In the genomic region with DNA sequence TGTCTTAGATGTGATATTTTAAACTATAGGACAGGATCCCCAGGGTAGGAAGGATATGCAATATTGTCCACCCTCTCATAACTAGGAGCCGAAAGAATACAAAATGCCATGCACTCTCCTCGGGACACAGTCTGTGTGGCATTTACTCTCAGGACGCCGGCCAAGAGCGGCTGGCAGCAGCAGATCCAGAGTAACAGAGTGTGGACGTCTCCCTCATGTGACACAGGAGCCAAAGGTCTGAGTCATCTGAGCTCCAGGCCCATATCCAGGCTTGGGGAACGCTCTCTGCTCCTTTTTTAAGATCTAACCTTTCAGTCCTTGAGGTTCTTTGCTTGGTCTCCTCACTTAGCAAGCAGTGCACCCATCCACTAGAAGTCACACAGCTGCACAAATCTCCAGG, we compare ENCODE assay signal across 10 mouse cellular contexts.
DNase-seq lines count a peak whose midpoint lies in the region; ATAC-seq and TF ChIP-seq lines count a peak whose summit lies in the region.
"Had no signal": no experiment of that assay in that cellular context is flagged by ENCODE, and none has a peak within 500 bp of the region (broad histone marks: within the 10 kb centered on the region; RNA-seq: fewer than 3 reads in every experiment).

No protein-coding gene starts in this region.

- H3K27ac ChIP-seq in left cerebral cortex, adult 2 months: no peak overlapping the region
- H3K27ac ChIP-seq in stomach, postnatal 0 days (replicated peaks): no peak overlapping the region
- no peak overlapping the region for H3K27ac ChIP-seq in hindbrain, embryonic 16.5 days (ENCODE audit: low read depth, low read length)
- H3K27ac ChIP-seq: liver, embryonic 13.5 days; stomach, embryonic 15.5 days had no signal

- TF ChIP-seq CTCF in left cerebral cortex, adult 2 months (IDR thresholded peaks at IDR 0.05): no peak
- TF ChIP-seq CTCF in stomach, postnatal 0 days (IDR thresholded peaks at IDR 0.05; ENCODE audit: low read depth): no peak

- TF ChIP-seq EP300 in stomach, postnatal 0 days (optimal IDR thresholded peaks at IDR 0.05): no peak

- no peaks in the 10 kb centered on the region for H3K4me1 ChIP-seq in stomach, postnatal 0 days (replicated peaks; ENCODE audit: control insufficient read depth, insufficient read depth)
- no peaks in the 10 kb centered on the region; the same call in 1 of the 2 replicates for H3K4me1 ChIP-seq in hindbrain, embryonic 16.5 days (ENCODE audit: control insufficient read depth, insufficient read depth, low read depth, low read length)
- H3K4me1 ChIP-seq: liver, embryonic 13.5 days; stomach, embryonic 15.5 days had no signal

- no peaks in the 10 kb centered on the region for H3K27me3 ChIP-seq in stomach, postnatal 0 days (ENCODE audit: control insufficient read depth, insufficient read depth, low read length)
- H3K27me3 ChIP-seq in hindbrain, embryonic 16.5 days (replicated peaks; ENCODE audit: control insufficient read depth, insufficient read depth, low read length): no peaks in the 10 kb centered on the region
- H3K27me3 ChIP-seq: liver, embryonic 13.5 days; stomach, embryonic 15.5 days had no signal

- H3K9ac ChIP-seq in stomach, postnatal 0 days (ENCODE audit: low read length): no peak overlapping the region
- no peak overlapping the region for H3K9ac ChIP-seq in hindbrain, embryonic 16.5 days (ENCODE audit: low read depth, low read length)
- H3K9ac ChIP-seq: liver, embryonic 13.5 days; stomach, embryonic 15.5 days had no signal

- intact Hi-C loops in heart, postnatal 36 days (cut with DNase I): loop anchor here (5.0 kb wide), 2 partner anchors 529 to 734 kb away; no protein-coding TSS in a partner anchor
- intact Hi-C loops in left cerebral cortex, adult 2 months (cut with DNase I): loop anchor here (5.0 kb wide), 1 partner anchor 754 kb away; no protein-coding TSS in a partner anchor

- H3K4me2 ChIP-seq in stomach, postnatal 0 days (replicated peaks; ENCODE audit: low read depth): no peak overlapping the region
- no peak overlapping the region for H3K4me2 ChIP-seq in hindbrain, embryonic 16.5 days (ENCODE audit: low read length)
- H3K4me2 ChIP-seq: liver, embryonic 13.5 days; stomach, embryonic 15.5 days had no signal

- H3K9me3 ChIP-seq in stomach, postnatal 0 days (ENCODE audit: control insufficient read depth, low read length): no peaks in the 10 kb centered on the region
- H3K9me3 ChIP-seq in hindbrain, embryonic 16.5 days (ENCODE audit: control insufficient read depth, low read length): no peaks in the 10 kb centered on the region
- H3K9me3 ChIP-seq: liver, embryonic 13.5 days; stomach, embryonic 15.5 days had no signal

- WGBS in stomach, postnatal 0 days: 58% methylated on average over 7 of the region's 7 CpGs
- WGBS in hindbrain, embryonic 16.5 days: 77% methylated on average over 7 of the region's 7 CpGs

- peak; percentile 80 for DNase-seq in Muller cell, postnatal 12 days (ENCODE audit: inconsistent ontology term)
- DNase-seq in adrenal gland, postnatal 14 days: peak; percentile 84
- peak; percentile 61 for DNase-seq in gastrocnemius, postnatal 10 days
- DNase-seq in heart, postnatal 36 days: peak; percentile 54 to 61
- DNase-seq in left cerebral cortex, adult 2 months (ENCODE audit: extremely low spot score in 1 of 2, low spot score in 2 of 2): no peak
- no peak for DNase-seq in layer of hippocampus, adult 9-10 months (ENCODE audit: low spot score)
- no peak for DNase-seq in stomach, postnatal 0 days (ENCODE audit: low spot score)
- DNase-seq: liver, embryonic 13.5 days had no signal

- ATAC-seq in stomach, postnatal 0 days (ENCODE audit: low FRiP score, low TSS enrichment): no peak
- no peak for ATAC-seq in hindbrain, embryonic 16.5 days

- H3K36me3 ChIP-seq in stomach, postnatal 0 days (ENCODE audit: control insufficient read depth, insufficient read depth, low read length): no peaks in the 10 kb centered on the region
- no peaks in the 10 kb centered on the region for H3K36me3 ChIP-seq in hindbrain, embryonic 16.5 days (ENCODE audit: control insufficient read depth, insufficient read depth, low read length)
- H3K36me3 ChIP-seq: liver, embryonic 13.5 days; stomach, embryonic 15.5 days had no signal

- H3K4me3 ChIP-seq in left cerebral cortex, adult 2 months: no peak overlapping the region
- H3K4me3 ChIP-seq in stomach, postnatal 0 days (ENCODE audit: low read depth, low read length): no peak overlapping the region
- no peak overlapping the region for H3K4me3 ChIP-seq in hindbrain, embryonic 16.5 days (ENCODE audit: low read length)
- H3K4me3 ChIP-seq: liver, embryonic 13.5 days; stomach, embryonic 15.5 days had no signal

Comparison
In these comparisons a context has a peak if more than half of its experiments do, and no peak if none do; other contexts are left out.
1. DNase-seq: peak in Muller cell, postnatal 12 days (single experiment), adrenal gland, postnatal 14 days (single experiment), gastrocnemius, postnatal 10 days (single experiment) and heart, postnatal 36 days (2 of 2); none in left cerebral cortex, adult 2 months (0 of 2), layer of hippocampus, adult 9-10 months (single experiment) and stomach, postnatal 0 days (single experiment).